Mouse (Mus musculus): Measurements from ENCODE around the gene Magi1.

DNA sequence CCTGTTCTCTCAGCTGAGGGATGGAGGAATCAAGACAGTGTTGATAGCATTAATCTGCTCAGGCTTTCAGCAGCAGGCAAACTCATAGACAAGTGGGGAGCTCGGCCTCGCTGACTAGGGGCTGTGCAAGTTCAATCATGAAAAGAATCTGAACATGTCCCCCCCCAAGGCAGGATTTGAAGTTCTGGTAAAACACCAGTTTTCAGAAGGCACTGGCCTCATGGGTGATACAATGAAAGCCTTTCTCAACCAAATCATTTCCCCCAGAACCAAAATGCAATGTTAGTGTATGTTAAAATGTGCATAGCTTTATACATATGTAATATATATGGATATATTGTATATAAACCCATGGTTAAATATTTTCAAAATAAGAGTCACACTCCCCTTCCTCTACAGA, 372.3 kb downstream of the Magi1 start:
- TF ChIP-seq POLR2A (IDR thresholded peaks at IDR 0.05; ENCODE audit: insufficient read length, low read depth) (no peak), TCF12 (IDR thresholded peaks at IDR 0.05; ENCODE audit: insufficient read depth, poor library complexity, severe bottlenecking) (no peak)

All from myocyte (in vitro differentiated cells).